Comparison of ENCODE assay signal across 19 mouse cellular contexts in genomic region chr16:5569101-5569500, GRCm38 (mm10).
A peak's percentile ranks its signal among the peaks of the same experiment; 100 is the strongest.
DNase-seq lines count a peak whose midpoint lies in the region; ATAC-seq and TF ChIP-seq lines count a peak whose summit lies in the region.
"Had no signal": no experiment of that assay in that cellular context is flagged by ENCODE, and none has a peak within 500 bp of the region (broad histone marks: within the 10 kb centered on the region; RNA-seq: fewer than 3 reads in every experiment).

No protein-coding gene starts in this region.

- H3K27me3 ChIP-seq in forebrain, embryonic 14.5 days (replicated peaks; ENCODE audit: control insufficient read depth, insufficient read depth, low read length): no peaks in the 10 kb centered on the region
- no peaks in the 10 kb centered on the region for H3K27me3 ChIP-seq in forebrain, embryonic 11.5 days (ENCODE audit: control insufficient read depth, insufficient read depth, low read length)
- H3K27me3 ChIP-seq in hindbrain, embryonic 16.5 days (replicated peaks; ENCODE audit: control insufficient read depth, insufficient read depth, low read length): no peaks in the 10 kb centered on the region
- no peaks in the 10 kb centered on the region for H3K27me3 ChIP-seq in hindbrain, embryonic 11.5 days (ENCODE audit: control insufficient read depth, insufficient read depth, low read length)
- H3K27me3 ChIP-seq in neural tube, embryonic 14.5 days (ENCODE audit: control insufficient read depth, insufficient read depth, low read length): no peaks in the 10 kb centered on the region
- H3K27me3 ChIP-seq in neural tube, embryonic 15.5 days (replicated peaks): no peaks in the 10 kb centered on the region
- no peaks in the 10 kb centered on the region for H3K27me3 ChIP-seq in midbrain, postnatal 0 days (ENCODE audit: insufficient read depth, low read length)
- H3K27me3 ChIP-seq: embryonic facial prominence, embryonic 13.5 days had no signal

- H3K36me3 ChIP-seq in forebrain, embryonic 14.5 days (ENCODE audit: control insufficient read depth, insufficient read depth, low read length): no peaks in the 10 kb centered on the region
- H3K36me3 ChIP-seq in forebrain, embryonic 11.5 days (ENCODE audit: control insufficient read depth, insufficient read depth, low read length): no peaks in the 10 kb centered on the region
- no peaks in the 10 kb centered on the region for H3K36me3 ChIP-seq in hindbrain, embryonic 16.5 days (ENCODE audit: control insufficient read depth, insufficient read depth, low read length)
- H3K36me3 ChIP-seq in hindbrain, embryonic 11.5 days (ENCODE audit: control insufficient read depth, insufficient read depth, low read length): no peaks in the 10 kb centered on the region
- no peaks in the 10 kb centered on the region for H3K36me3 ChIP-seq in neural tube, embryonic 14.5 days (ENCODE audit: control insufficient read depth, insufficient read depth, low read length)
- no peaks in the 10 kb centered on the region for H3K36me3 ChIP-seq in neural tube, embryonic 15.5 days
- no peaks in the 10 kb centered on the region for H3K36me3 ChIP-seq in midbrain, postnatal 0 days (ENCODE audit: insufficient read depth, low read length)
- H3K36me3 ChIP-seq: embryonic facial prominence, embryonic 13.5 days; heart, embryonic 10.5 days had no signal

- peaks cover 33% of the 10 kb centered on the region for H3K4me1 ChIP-seq in forebrain, embryonic 14.5 days (ENCODE audit: control insufficient read depth, insufficient read depth, low read length)
- H3K4me1 ChIP-seq in forebrain, embryonic 11.5 days (replicated peaks; ENCODE audit: control insufficient read depth, insufficient read depth, low read length): peaks cover 8% of the 10 kb centered on the region; the same call in 1 of the 2 replicates
- H3K4me1 ChIP-seq in hindbrain, embryonic 16.5 days (ENCODE audit: control insufficient read depth, insufficient read depth, low read depth, low read length): peaks cover 8% of the 10 kb centered on the region
- no peaks in the 10 kb centered on the region for H3K4me1 ChIP-seq in hindbrain, embryonic 11.5 days (replicated peaks; ENCODE audit: control insufficient read depth, insufficient read depth, low read length)
- H3K4me1 ChIP-seq in neural tube, embryonic 14.5 days (ENCODE audit: control insufficient read depth, insufficient read depth, low read length): 0 out of 2 replicates have a peak, but pooled peaks cover 5% of the 10 kb centered on the region
- peaks cover 15% of the 10 kb centered on the region; the same call in 1 of the 2 replicates for H3K4me1 ChIP-seq in neural tube, embryonic 15.5 days
- no peaks in the 10 kb centered on the region; the same call in 1 of the 2 replicates for H3K4me1 ChIP-seq in midbrain, postnatal 0 days (ENCODE audit: insufficient read depth, low read length)
- H3K4me1 ChIP-seq: embryonic facial prominence, embryonic 13.5 days; heart, embryonic 10.5 days had no signal

- peak overlapping the region; percentile 8; the same call in 1 of the 2 replicates for H3K9ac ChIP-seq in forebrain, embryonic 14.5 days (ENCODE audit: low read length)
- H3K9ac ChIP-seq in forebrain, embryonic 11.5 days (ENCODE audit: low read length): no peak overlapping the region
- no peak overlapping the region for H3K9ac ChIP-seq in hindbrain, embryonic 16.5 days (ENCODE audit: low read depth, low read length)
- H3K9ac ChIP-seq in hindbrain, embryonic 11.5 days (ENCODE audit: low read depth, low read length): no peak overlapping the region
- no peak overlapping the region for H3K9ac ChIP-seq in neural tube, embryonic 14.5 days (replicated peaks; ENCODE audit: low read depth, low read length)
- no peak overlapping the region for H3K9ac ChIP-seq in neural tube, embryonic 15.5 days (replicated peaks)
- no peak overlapping the region for H3K9ac ChIP-seq in midbrain, postnatal 0 days (replicated peaks; ENCODE audit: low read length, poor library complexity, severe bottlenecking)
- H3K9ac ChIP-seq: embryonic facial prominence, embryonic 13.5 days had no signal

- TF ChIP-seq CTCF in midbrain, postnatal 0 days (IDR thresholded peaks at IDR 0.05): no peak

- ATAC-seq in forebrain, embryonic 14.5 days: no peak
- ATAC-seq in forebrain, embryonic 11.5 days (replicated peaks; ENCODE audit: low FRiP score): no peak
- ATAC-seq in hindbrain, embryonic 16.5 days: no peak
- ATAC-seq in hindbrain, embryonic 11.5 days (ENCODE audit: low FRiP score): no peak
- ATAC-seq in neural tube, embryonic 14.5 days (ENCODE audit: low read depth): no peak
- ATAC-seq in neural tube, embryonic 15.5 days (ENCODE audit: low FRiP score): no peak
- ATAC-seq in midbrain, postnatal 0 days (ENCODE audit: low FRiP score): no peak
- ATAC-seq: hindbrain, postnatal 0 days had no signal

- WGBS in forebrain, embryonic 14.5 days: 24% methylated on average over 10 of the region's 10 CpGs
- WGBS in forebrain, embryonic 11.5 days: 63% methylated on average over 10 of the region's 10 CpGs
- 47% methylated on average over 10 of the region's 10 CpGs for WGBS in hindbrain, embryonic 16.5 days
- 85% methylated on average over 10 of the region's 10 CpGs for WGBS in hindbrain, embryonic 11.5 days
- 42% methylated on average over 10 of the region's 10 CpGs for WGBS in neural tube, embryonic 14.5 days
- 40% methylated on average over 10 of the region's 10 CpGs for WGBS in neural tube, embryonic 15.5 days
- WGBS in midbrain, postnatal 0 days: 36% methylated on average over 10 of the region's 10 CpGs

- no peak overlapping the region for H3K4me3 ChIP-seq in forebrain, embryonic 14.5 days (ENCODE audit: low read depth, low read length)
- H3K4me3 ChIP-seq in forebrain, embryonic 11.5 days (ENCODE audit: low read depth, low read length): no peak overlapping the region
- H3K4me3 ChIP-seq in hindbrain, embryonic 16.5 days (ENCODE audit: low read length): no peak overlapping the region
- no peak overlapping the region for H3K4me3 ChIP-seq in hindbrain, embryonic 11.5 days (ENCODE audit: low read depth, low read length)
- H3K4me3 ChIP-seq in neural tube, embryonic 14.5 days (ENCODE audit: low read depth, low read length): no peak overlapping the region
- no peak overlapping the region for H3K4me3 ChIP-seq in neural tube, embryonic 15.5 days (replicated peaks)
- no peak overlapping the region for H3K4me3 ChIP-seq in midbrain, postnatal 0 days (ENCODE audit: low read depth, low read length)
- H3K4me3 ChIP-seq: embryonic facial prominence, embryonic 13.5 days; gastrocnemius, adult 2 months; heart, embryonic 10.5 days had no signal

- H3K27ac ChIP-seq in forebrain, embryonic 14.5 days (ENCODE audit: low read depth, low read length): no peak overlapping the region
- no peak overlapping the region for H3K27ac ChIP-seq in forebrain, embryonic 11.5 days (ENCODE audit: low read depth, low read length)
- peak overlapping the region; percentile 45; the same call in 1 of the 2 replicates for H3K27ac ChIP-seq in hindbrain, embryonic 16.5 days (ENCODE audit: low read depth, low read length)
- no peak overlapping the region for H3K27ac ChIP-seq in hindbrain, embryonic 11.5 days (ENCODE audit: low read depth, low read length)
- H3K27ac ChIP-seq in neural tube, embryonic 14.5 days (ENCODE audit: low read depth, low read length): 0 out of 2 replicates have a peak overlapping the region, but pooled peaks have one; percentile 25
- H3K27ac ChIP-seq in neural tube, embryonic 15.5 days (replicated peaks): no peak overlapping the region; the same call in 1 of the 2 replicates
- 0 out of 2 replicates have a peak overlapping the region, but pooled peaks have one; percentile 7 for H3K27ac ChIP-seq in midbrain, postnatal 0 days (ENCODE audit: low read depth, low read length)
- H3K27ac ChIP-seq: embryonic facial prominence, embryonic 13.5 days; gastrocnemius, adult 2 months; heart, embryonic 10.5 days; hindbrain, postnatal 0 days had no signal

- H3K4me2 ChIP-seq in forebrain, embryonic 14.5 days (ENCODE audit: low read length): no peak overlapping the region
- H3K4me2 ChIP-seq in forebrain, embryonic 11.5 days (ENCODE audit: low read depth, low read length, severe bottlenecking): no peak overlapping the region
- no peak overlapping the region for H3K4me2 ChIP-seq in hindbrain, embryonic 16.5 days (ENCODE audit: low read length)
- H3K4me2 ChIP-seq in hindbrain, embryonic 11.5 days (replicated peaks; ENCODE audit: low read depth, low read length): no peak overlapping the region
- H3K4me2 ChIP-seq in neural tube, embryonic 14.5 days (ENCODE audit: low read depth, low read length): no peak overlapping the region
- no peak overlapping the region for H3K4me2 ChIP-seq in neural tube, embryonic 15.5 days
- no peak overlapping the region for H3K4me2 ChIP-seq in midbrain, postnatal 0 days (ENCODE audit: low read depth, low read length, poor library complexity, severe bottlenecking)
- H3K4me2 ChIP-seq: embryonic facial prominence, embryonic 13.5 days had no signal

- peak; percentile 62 for DNase-seq in forebrain, embryonic 14.5 days (ENCODE audit: low spot score)
- no peak for DNase-seq in forebrain, embryonic 11.5 days (ENCODE audit: low spot score)
- DNase-seq in hindbrain, embryonic 11.5 days (ENCODE audit: low spot score): no peak
- peak; percentile 7 for DNase-seq in midbrain, postnatal 0 days (ENCODE audit: low spot score)
- DNase-seq in ovary, postnatal 36 days (ENCODE audit: low spot score): no peak
- DNase-seq: adrenal gland, postnatal 10 days; cerebellum, adult 11-12 months; cerebellum, adult 9-11 months; cerebellum, postnatal 36 days; gastrocnemius, adult 2 months; gastrocnemius, postnatal 25 days; heart, adult 18-20 months; heart, postnatal 10 days had no signal

- no peaks in the 10 kb centered on the region for H3K9me3 ChIP-seq in forebrain, embryonic 14.5 days (replicated peaks; ENCODE audit: control insufficient read depth, low read length)
- H3K9me3 ChIP-seq in forebrain, embryonic 11.5 days (ENCODE audit: control insufficient read depth, low read length): no peaks in the 10 kb centered on the region
- H3K9me3 ChIP-seq in hindbrain, embryonic 16.5 days (ENCODE audit: control insufficient read depth, low read length): no peaks in the 10 kb centered on the region
- no peaks in the 10 kb centered on the region for H3K9me3 ChIP-seq in hindbrain, embryonic 11.5 days (ENCODE audit: control insufficient read depth, low read length)
- no peaks in the 10 kb centered on the region for H3K9me3 ChIP-seq in neural tube, embryonic 14.5 days (ENCODE audit: control insufficient read depth, low read length)
- H3K9me3 ChIP-seq in neural tube, embryonic 15.5 days (replicated peaks): no peaks in the 10 kb centered on the region
- no peaks in the 10 kb centered on the region for H3K9me3 ChIP-seq in midbrain, postnatal 0 days (ENCODE audit: low read length)
- H3K9me3 ChIP-seq: embryonic facial prominence, embryonic 13.5 days; heart, embryonic 10.5 days had no signal

Comparison
In these comparisons a context has a peak if more than half of its experiments do, and no peak if none do; other contexts are left out.
1. DNase-seq: peak in forebrain, embryonic 14.5 days (single experiment) and midbrain, postnatal 0 days (single experiment); none in forebrain, embryonic 11.5 days (single experiment), hindbrain, embryonic 11.5 days (single experiment) and ovary, postnatal 36 days (single experiment).
2. H3K27ac ChIP-seq: peak in hindbrain, embryonic 16.5 days (single experiment), neural tube, embryonic 14.5 days (single experiment) and midbrain, postnatal 0 days (single experiment); none in forebrain, embryonic 14.5 days (single experiment), forebrain, embryonic 11.5 days (single experiment), hindbrain, embryonic 11.5 days (single experiment) and neural tube, embryonic 15.5 days (single experiment).